Mouse (Mus musculus): Measurements from ENCODE around the gene Repin1. TPM values are rescaled to one million over a fixed set of nuclear protein-coding genes. Genes with fewer than 3 reads are reported as not detected.

The Repin1 gene
- polyA plus RNA-seq, 1 experiment from 2014 or later: 26.6 TPM

DNA sequence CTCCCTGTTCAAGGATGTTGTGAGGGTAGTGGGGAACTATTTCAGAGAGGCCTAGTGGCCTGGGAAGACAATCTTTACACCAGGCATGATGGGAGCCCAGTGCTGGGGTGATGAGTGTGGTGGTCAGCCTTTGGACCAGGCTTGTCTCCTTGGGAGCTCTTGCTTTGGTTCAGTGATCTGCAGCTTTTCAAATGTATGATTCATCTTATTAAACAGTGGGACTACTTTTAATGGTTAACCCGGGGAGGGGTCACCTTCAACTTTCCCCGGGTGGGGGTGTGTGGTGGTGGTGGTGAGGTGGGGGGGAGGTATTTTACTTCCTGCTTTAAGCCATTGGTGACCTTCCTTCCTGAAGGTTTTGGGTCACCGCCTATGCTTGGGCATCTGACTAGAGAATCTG lies 34.7 kb downstream of the Repin1 start:
- H3K4me3 ChIP-seq (replicated peaks): no peak overlapping the region
- H3K27me3 ChIP-seq (replicated peaks): peaks cover 27% of the 10 kb centered on the region
- WGBS: 67% methylated on average over 3 of the region's 3 CpGs
- H3K9ac ChIP-seq: no peak overlapping the region
- no peaks in the 10 kb centered on the region for H3K9me3 ChIP-seq
- H3K27ac ChIP-seq: no peak overlapping the region
- no peak for ATAC-seq (ENCODE audit: insufficient read depth, low FRiP score, low read depth)
- H3K4me1 ChIP-seq: peaks cover 19% of the 10 kb centered on the region
- no peaks in the 10 kb centered on the region for H3K36me3 ChIP-seq
- no peak overlapping the region for H3K4me2 ChIP-seq

DNA sequence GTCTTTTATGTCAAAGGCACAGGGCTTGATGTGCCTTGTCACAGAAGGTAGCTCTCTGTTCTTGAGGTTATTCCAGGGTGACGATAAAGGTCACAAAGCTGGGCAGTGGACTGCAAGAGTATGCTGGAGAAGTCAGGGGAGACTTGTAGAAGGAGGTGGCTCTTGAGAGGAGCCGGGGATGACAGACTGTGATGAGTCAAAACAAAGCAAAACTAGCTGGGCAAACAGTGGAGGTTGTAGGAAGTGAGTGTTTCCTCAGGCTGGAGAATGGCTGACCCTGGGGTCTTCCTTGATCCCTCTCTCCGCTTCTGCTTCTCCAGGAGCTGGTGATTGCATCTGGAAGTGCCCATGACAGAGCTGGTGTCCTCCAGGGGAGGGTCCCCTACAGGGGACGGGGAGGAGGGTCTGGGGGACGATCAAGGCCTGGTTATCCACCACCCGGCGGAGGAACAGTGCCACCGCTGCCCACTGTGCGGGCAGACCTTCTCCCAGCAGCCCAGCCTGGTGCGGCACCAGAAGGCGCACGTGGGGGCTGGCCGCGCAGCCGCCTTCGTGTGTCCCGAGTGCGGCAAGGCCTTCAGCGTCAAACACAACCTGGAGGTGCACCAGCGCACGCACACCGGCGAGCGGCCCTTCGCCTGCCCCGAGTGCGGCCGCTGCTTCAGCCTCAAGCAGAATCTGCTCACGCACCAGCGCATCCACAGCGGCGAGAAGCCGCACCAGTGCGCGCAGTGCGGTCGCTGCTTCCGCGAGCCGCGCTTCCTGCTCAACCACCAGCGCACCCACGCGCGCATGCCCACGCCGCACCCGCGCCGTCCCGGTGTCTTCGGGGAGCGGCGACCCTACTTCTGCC lies 35.4 kb downstream of the Repin1 start:
- peaks cover 27% of the 10 kb centered on the region for H3K27me3 ChIP-seq (replicated peaks)
- ATAC-seq (ENCODE audit: insufficient read depth, low FRiP score, low read depth): no peak
- no peak overlapping the region for H3K27ac ChIP-seq
- no peaks in the 10 kb centered on the region for H3K36me3 ChIP-seq
- WGBS: 7% methylated on average over 54 of the region's 54 CpGs
- peak overlapping the region; percentile 19; the same call in 1 of the 2 replicates for H3K9ac ChIP-seq
- H3K9me3 ChIP-seq: no peaks in the 10 kb centered on the region
- peak overlapping the region; percentile 43 for H3K4me3 ChIP-seq (replicated peaks)
- peak overlapping the region; percentile 92 for H3K4me2 ChIP-seq
- peaks cover 19% of the 10 kb centered on the region for H3K4me1 ChIP-seq

DNA sequence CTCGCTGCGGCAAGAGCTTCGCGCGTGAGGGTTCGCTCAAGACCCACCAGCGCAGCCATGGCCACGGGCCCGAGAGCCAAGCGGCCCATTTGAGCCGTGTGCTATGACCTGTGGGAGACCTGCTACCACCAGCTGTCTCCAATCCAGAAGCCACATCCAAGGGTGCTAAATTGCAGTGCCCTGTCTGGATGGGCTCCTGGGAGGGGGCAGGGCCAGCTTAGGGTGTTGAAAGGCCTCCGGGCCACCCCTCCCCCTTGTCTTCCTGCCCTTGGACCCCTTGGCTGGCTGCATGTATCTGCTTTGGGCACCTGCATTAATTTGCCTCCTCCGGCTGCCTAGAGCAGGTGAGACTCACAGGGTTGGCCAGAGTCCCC lies 36.0 kb downstream of the Repin1 start:
- Histone ChIP-seq H3K36me3 (no peaks in the 10 kb centered on the region), H3K4me3 (replicated peaks) (peak overlapping the region; percentile 43), H3K4me2 (peak overlapping the region; percentile 92), H3K27ac (no peak overlapping the region), H3K9me3 (no peaks in the 10 kb centered on the region), H3K4me1 (peaks cover 19% of the 10 kb centered on the region), H3K9ac (peak overlapping the region; percentile 19; the same call in 1 of the 2 replicates), H3K27me3 (replicated peaks) (peaks cover 27% of the 10 kb centered on the region)
- 0 out of 2 replicates have a peak, but pooled peaks have one; percentile 9 for ATAC-seq (ENCODE audit: insufficient read depth, low FRiP score, low read depth)
- WGBS: 15% methylated on average over 13 of the region's 13 CpGs

DNA sequence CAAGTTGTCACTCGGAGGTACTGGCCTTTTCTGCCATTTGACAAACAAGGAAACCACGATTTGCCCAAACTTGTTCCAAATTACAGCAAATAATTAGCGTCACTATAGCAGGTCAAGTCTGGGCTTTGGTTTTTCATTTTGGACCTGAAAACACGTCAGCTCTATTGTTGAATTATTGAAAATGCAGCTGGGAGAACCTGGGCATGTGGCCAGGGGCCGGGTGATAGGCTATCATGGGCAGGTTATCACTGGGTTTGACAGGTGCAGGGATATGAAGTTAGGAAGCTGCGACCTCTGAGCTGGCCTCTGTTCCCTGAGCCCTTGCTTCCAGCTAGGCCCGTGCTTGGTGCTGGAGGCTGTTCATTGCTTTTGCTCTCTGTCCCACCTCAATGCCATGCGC lies 37.1 kb downstream of the Repin1 start:
- H3K36me3 ChIP-seq: no peaks in the 10 kb centered on the region
- no peak for ATAC-seq (ENCODE audit: insufficient read depth, low FRiP score, low read depth)
- peaks cover 27% of the 10 kb centered on the region for H3K27me3 ChIP-seq (replicated peaks)
- H3K4me1 ChIP-seq: peaks cover 19% of the 10 kb centered on the region
- no peaks in the 10 kb centered on the region for H3K9me3 ChIP-seq
- no peak overlapping the region for H3K9ac ChIP-seq
- no peak overlapping the region for H3K4me2 ChIP-seq
- WGBS: 77% methylated on average over 8 of the region's 8 CpGs
- no peak overlapping the region for H3K4me3 ChIP-seq (replicated peaks)
- H3K27ac ChIP-seq: no peak overlapping the region

DNA sequence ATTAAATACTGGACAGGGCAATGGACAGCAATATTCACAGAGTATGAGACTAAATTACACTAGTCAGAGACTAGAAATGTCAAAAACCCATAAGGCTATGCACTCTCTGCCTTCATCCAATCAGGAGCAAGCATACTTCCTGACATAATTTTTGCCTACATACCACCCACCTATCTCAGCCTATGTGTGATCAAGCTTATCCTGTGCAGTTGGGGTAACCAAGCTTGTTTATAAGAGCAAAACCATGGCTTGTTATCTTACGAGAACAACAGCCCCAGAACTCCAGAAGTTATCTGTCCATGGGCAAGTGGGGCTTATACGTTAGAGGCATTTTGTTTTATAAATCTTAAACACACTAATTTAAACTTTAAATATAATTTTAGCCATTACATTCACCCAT lies 41.4 kb downstream of the Repin1 start:
- Histone ChIP-seq H3K4me2 (no peak overlapping the region), H3K9me3 (no peaks in the 10 kb centered on the region), H3K27ac (no peak overlapping the region), H3K4me3 (replicated peaks) (no peak overlapping the region), H3K4me1 (0 out of 2 replicates have a peak, but pooled peaks cover 3% of the 10 kb centered on the region), H3K36me3 (no peaks in the 10 kb centered on the region), H3K9ac (no peak overlapping the region), H3K27me3 (replicated peaks) (no peaks in the 10 kb centered on the region)
- no peak for ATAC-seq (ENCODE audit: insufficient read depth, low FRiP score, low read depth)
- 78% methylated on average over 2 of the region's 2 CpGs for WGBS

DNA sequence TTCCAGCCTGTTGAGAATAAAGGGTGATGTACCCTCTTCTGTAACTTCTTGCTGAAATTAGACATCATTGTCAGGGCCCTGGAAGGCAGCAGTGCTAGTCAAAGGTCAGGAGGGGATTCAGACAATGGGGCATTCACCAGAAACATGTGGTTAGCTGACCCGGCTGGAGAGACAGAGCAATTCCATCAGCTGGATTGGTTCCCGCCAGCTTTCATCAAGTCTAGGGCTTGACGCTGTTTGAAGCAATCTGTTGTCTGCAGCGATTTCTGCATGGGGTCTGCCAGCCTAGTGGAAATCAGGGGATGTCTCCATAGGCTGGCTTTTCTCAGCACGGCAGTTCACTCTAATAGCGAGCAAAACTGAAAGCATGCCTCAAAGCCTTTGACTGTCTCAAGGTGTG lies 42.8 kb downstream of the Repin1 start:
- H3K9ac ChIP-seq: no peak overlapping the region
- H3K27ac ChIP-seq: no peak overlapping the region
- H3K9me3 ChIP-seq: no peaks in the 10 kb centered on the region
- WGBS: 64% methylated on average over 6 of the region's 6 CpGs
- no peak overlapping the region for H3K4me2 ChIP-seq
- no peak overlapping the region for H3K4me3 ChIP-seq (replicated peaks)
- no peak for ATAC-seq (ENCODE audit: insufficient read depth, low FRiP score, low read depth)
- H3K4me1 ChIP-seq: 0 out of 2 replicates have a peak, but pooled peaks cover 3% of the 10 kb centered on the region
- no peaks in the 10 kb centered on the region for H3K36me3 ChIP-seq
- no peaks in the 10 kb centered on the region for H3K27me3 ChIP-seq (replicated peaks)

DNA sequence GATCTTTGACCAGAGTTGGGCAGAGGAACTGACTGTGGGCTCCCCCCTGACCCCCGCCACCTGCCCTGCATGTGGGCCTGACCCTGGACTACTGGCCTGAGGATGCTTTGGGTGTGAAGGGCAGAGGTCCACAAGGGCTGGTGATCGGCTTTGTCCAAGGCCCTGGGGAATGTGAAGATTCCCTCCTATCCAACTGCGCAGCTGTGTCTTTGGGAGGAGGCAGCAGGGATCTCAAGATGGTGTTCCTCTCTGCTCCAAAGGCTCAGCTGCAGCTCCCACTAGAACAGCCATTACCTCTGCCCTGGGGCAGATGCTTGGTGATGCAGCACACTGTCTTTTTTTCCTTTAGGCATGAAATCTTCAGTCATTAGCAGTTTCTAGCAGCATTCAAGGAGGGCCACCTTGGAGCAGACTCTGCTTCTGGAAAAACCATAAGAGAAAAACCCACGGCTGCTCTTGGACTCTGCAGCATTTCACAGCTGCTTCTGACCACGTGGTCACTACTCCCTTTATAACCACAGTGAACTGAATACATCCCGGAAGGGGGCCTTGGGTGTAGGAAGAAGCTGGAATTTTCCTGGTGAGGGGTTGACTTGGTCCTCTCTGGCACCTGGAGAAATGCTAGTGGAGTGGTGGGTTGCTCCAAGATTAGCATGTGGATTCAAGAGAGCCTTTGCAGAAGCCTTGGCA lies 44.3 kb downstream of the Repin1 start:
- 71% methylated on average over 6 of the region's 6 CpGs for WGBS
- no peak overlapping the region for H3K27ac ChIP-seq
- H3K36me3 ChIP-seq: no peaks in the 10 kb centered on the region
- H3K9ac ChIP-seq: no peak overlapping the region
- 0 out of 2 replicates have a peak, but pooled peaks cover 3% of the 10 kb centered on the region for H3K4me1 ChIP-seq
- H3K9me3 ChIP-seq: no peaks in the 10 kb centered on the region
- ATAC-seq (ENCODE audit: insufficient read depth, low FRiP score, low read depth): no peak
- H3K4me3 ChIP-seq (replicated peaks): no peak overlapping the region
- H3K27me3 ChIP-seq (replicated peaks): no peaks in the 10 kb centered on the region
- no peak overlapping the region for H3K4me2 ChIP-seq

DNA sequence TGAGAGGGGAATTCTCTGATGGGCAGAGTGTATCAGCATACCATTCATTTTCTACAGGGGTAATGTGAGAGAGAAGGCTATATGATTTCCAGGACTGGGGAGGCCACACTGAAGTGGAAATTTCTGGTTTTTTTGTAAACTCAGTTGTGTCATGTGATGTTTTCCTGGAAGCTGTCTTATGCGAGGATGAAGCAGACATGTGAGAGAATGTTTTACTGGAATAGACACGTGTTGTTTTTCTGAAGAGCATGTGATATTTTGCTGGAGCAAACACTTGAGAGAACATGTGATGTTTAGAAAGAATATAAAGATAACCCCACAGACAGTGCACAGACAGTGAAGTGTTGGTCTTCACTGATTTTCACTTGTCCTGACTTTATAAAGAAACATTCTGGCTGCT lies 44.9 kb downstream of the Repin1 start:
- ATAC-seq (ENCODE audit: insufficient read depth, low FRiP score, low read depth): no peak
- H3K9me3 ChIP-seq: no peaks in the 10 kb centered on the region
- no peaks in the 10 kb centered on the region for H3K36me3 ChIP-seq
- H3K4me1 ChIP-seq: 0 out of 2 replicates have a peak, but pooled peaks cover 3% of the 10 kb centered on the region
- no peak overlapping the region for H3K9ac ChIP-seq
- no peak overlapping the region for H3K4me3 ChIP-seq (replicated peaks)
- H3K27ac ChIP-seq: no peak overlapping the region
- no peaks in the 10 kb centered on the region for H3K27me3 ChIP-seq (replicated peaks)
- WGBS: 55% methylated on average over 2 of the region's 2 CpGs
- H3K4me2 ChIP-seq: no peak overlapping the region

DNA sequence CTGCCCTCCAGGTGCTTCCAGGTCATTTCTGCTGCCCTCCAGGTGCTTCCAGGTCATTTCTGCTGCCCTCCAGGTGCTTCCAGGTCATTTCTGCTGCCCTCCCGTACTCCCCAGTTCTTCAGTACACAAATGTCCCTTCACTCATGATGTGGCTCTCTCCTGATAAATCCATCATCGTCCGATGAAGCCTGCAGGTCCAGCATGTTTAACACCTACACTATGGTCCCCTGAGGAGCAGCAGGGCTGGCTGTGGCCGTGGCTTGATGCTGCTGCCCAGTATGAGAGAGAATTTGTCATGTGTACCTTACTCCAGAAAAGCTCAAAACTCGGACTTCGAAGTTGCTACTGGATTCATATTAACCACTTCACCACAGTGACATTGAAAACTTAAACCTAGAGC lies 47.7 kb downstream of the Repin1 start:
- no peak overlapping the region for H3K4me2 ChIP-seq
- no peaks in the 10 kb centered on the region for H3K27me3 ChIP-seq (replicated peaks)
- H3K4me1 ChIP-seq: 0 out of 2 replicates have a peak, but pooled peaks cover 3% of the 10 kb centered on the region
- no peak overlapping the region for H3K4me3 ChIP-seq (replicated peaks)
- 66% methylated on average over 6 of the region's 6 CpGs for WGBS
- no peak for ATAC-seq (ENCODE audit: insufficient read depth, low FRiP score, low read depth)
- H3K9ac ChIP-seq: no peak overlapping the region
- H3K27ac ChIP-seq: no peak overlapping the region
- no peaks in the 10 kb centered on the region for H3K9me3 ChIP-seq
- H3K36me3 ChIP-seq: no peaks in the 10 kb centered on the region

DNA sequence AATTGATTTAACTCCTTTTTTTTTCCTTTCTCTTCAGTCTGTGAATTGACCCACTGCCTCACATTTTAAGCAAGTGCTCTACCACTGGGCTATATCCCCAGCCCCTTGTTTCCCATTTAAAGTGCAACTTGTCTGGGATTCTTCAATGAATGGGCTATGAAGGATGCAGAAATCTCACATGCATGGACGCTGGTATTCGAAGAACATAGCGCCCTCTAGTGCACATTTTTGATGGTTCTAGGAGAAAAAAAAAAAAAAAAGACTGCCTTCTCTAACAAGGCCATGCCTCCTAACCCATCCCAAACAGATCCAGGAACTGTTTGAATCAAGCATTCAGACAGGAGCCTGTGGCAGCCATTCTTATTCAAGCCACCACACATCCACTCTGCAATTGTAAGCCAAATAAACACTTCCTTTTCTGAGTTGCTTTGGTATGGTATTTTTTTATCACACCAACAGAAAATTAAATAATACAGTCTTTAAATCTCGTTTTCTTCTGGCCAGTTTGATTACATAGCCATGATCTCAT lies 49.1 kb downstream of the Repin1 start:
- ATAC-seq (ENCODE audit: insufficient read depth, low FRiP score, low read depth): no peak
- Histone ChIP-seq H3K27me3 (replicated peaks) (no peaks in the 10 kb centered on the region), H3K4me3 (replicated peaks) (no peak overlapping the region), H3K9me3 (no peaks in the 10 kb centered on the region), H3K36me3 (no peaks in the 10 kb centered on the region), H3K9ac (no peak overlapping the region), H3K4me1 (no peaks in the 10 kb centered on the region), H3K27ac (no peak overlapping the region), H3K4me2 (no peak overlapping the region)
- 19% methylated on average over 4 of the region's 4 CpGs for WGBS

DNA sequence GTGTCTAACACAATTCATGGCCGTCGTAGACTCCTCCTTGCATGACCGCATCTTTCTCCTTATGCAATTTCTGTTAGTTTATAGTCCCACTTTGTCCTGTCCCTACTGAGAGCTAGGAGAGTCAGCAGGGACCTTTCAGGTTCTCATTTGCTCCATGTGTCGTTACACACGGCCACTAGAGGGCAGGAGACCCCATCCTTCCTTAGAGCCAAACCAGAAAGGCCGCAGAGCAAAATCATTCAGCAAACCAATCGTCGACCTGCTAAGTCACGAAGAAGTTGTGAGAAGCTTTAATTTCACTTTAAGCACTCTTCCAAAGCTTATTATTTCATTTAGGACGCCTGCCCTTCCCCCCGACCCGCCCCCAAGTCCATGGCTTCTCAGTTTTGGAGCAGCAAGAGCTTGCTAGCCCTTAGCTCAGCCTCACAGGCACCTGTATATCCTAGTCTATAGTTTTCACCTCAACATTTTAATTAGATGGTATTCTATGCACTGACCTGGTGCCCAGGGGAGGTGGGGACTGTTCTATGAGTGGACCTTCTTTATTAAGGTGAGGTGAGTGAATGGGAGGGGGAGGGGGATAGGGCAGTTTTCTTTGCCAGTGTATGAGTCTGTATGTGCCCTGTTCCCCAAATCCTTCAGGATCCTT lies 52.1 kb downstream of the Repin1 start:
- Histone ChIP-seq H3K4me1 (no peaks in the 10 kb centered on the region), H3K27ac (no peak overlapping the region), H3K36me3 (no peaks in the 10 kb centered on the region), H3K27me3 (replicated peaks) (no peaks in the 10 kb centered on the region), H3K9ac (no peak overlapping the region), H3K9me3 (no peaks in the 10 kb centered on the region), H3K4me3 (replicated peaks) (no peak overlapping the region), H3K4me2 (no peak overlapping the region)
- ATAC-seq (ENCODE audit: insufficient read depth, low FRiP score, low read depth): no peak
- 7% methylated on average over 12 of the region's 12 CpGs for WGBS

DNA sequence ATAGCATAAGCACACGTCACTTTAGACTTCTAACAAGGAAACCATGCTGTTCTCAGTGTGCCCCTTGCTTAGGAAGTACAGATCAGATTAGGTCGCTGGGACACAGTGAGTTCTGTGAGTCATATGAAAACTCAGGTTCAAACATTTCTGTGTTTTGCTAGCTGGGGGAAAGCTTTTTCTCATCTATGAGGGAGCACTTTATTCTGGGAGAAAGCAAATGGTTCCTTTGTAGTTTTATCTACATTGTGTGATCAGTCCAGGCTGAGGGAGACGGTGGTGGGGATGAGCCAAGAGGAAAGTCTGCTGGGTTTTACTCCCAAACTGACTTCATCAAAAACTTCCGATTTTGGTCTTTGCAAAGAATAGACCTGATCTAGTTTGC lies 52.6 kb downstream of the Repin1 start:
- Histone ChIP-seq H3K4me3 (replicated peaks) (no peak overlapping the region), H3K27me3 (replicated peaks) (no peaks in the 10 kb centered on the region), H3K9me3 (no peaks in the 10 kb centered on the region), H3K4me2 (no peak overlapping the region), H3K4me1 (no peaks in the 10 kb centered on the region), H3K27ac (no peak overlapping the region), H3K9ac (no peak overlapping the region), H3K36me3 (no peaks in the 10 kb centered on the region)
- WGBS: 78% methylated on average over 4 of the region's 4 CpGs
- ATAC-seq (ENCODE audit: insufficient read depth, low FRiP score, low read depth): no peak
